Mouse (Mus musculus): ENCODE measurements around the gene Trim15. TPM values are rescaled to one million over a fixed set of nuclear protein-coding genes. Genes with fewer than 3 reads are reported as not detected.
"Not testable (repeated sequence)": the region's sequence is repeated elsewhere in the genome, so short reads cannot be mapped to it uniquely, and the experiment has no call there.

Gene Trim15
- polyA plus RNA-seq, 1 experiment: 39.3 TPM

DNA sequence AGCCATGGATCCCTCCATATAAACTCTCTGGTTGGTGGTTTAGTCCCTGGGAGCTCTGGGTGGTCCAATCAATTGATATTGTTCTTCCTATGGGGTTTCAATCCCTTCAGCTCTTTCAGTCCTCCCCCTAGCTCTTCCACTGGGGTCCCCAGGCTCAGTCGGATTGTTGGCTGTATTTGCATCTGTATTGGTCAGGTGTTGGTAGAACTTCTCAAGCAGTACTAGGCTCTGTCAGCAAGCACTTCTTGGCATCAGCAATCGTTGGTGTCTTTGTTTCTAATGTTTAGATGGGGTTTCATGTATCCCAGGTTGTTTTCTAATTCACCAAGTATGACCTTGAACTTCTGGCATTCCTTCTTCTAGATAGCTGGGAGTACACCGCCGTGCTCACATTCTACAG, 34.3 kb downstream of the Trim15 start:
- H3K4me1 ChIP-seq (ENCODE audit: control insufficient read depth, insufficient read depth, insufficient read length, low read length): peaks cover 3% of the 10 kb centered on the region; the same call in 1 of the 2 replicates
- no peak overlapping the region for H3K4me3 ChIP-seq (ENCODE audit: low read depth, low read length)
- WGBS: 62% methylated on average over 4 of the region's 4 CpGs
- no peaks in the 10 kb centered on the region for H3K36me3 ChIP-seq (ENCODE audit: control insufficient read depth, insufficient read depth, low read length)
- TF ChIP-seq POLR2A (IDR thresholded peaks at IDR 0.05; ENCODE audit: low read depth, low read length) (no peak), CTCF (IDR thresholded peaks at IDR 0.05; ENCODE audit: extremely low read depth, insufficient read length, insufficient replicate concordance, low read depth, low read length) (no peak)
- no peaks in the 10 kb centered on the region for H3K27me3 ChIP-seq (ENCODE audit: control insufficient read depth, insufficient read depth, low read length)
- H3K27ac ChIP-seq (ENCODE audit: insufficient read depth, low read depth, low read length): no peak overlapping the region

DNA sequence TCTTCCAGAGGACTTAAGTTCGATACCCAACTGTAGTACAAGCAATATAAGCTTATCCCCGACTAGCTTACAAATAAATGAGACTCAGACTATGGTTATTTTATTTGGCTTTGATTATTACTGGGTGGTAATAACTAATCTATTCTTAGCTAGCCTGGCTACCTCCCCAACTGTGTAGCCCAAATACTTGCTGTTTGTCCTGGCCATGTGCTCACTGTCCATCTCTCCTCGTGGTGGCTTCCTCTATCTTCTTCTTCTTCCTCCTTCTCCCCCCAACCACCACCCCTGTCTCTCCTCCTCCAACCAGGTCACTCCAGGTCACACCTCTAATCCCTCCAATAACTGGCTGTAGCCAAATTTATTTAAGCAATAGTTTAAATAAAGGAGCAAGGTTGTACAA, 36.5 kb downstream of the Trim15 start:
- 59% methylated on average over 3 of the region's 3 CpGs for WGBS
- no peak overlapping the region for H3K27ac ChIP-seq (ENCODE audit: insufficient read depth, low read depth, low read length)
- H3K4me3 ChIP-seq (ENCODE audit: low read depth, low read length): no peak overlapping the region
- H3K27me3 ChIP-seq (ENCODE audit: control insufficient read depth, insufficient read depth, low read length): no peaks in the 10 kb centered on the region
- no peaks in the 10 kb centered on the region for H3K36me3 ChIP-seq (ENCODE audit: control insufficient read depth, insufficient read depth, low read length)
- TF ChIP-seq POLR2A (IDR thresholded peaks at IDR 0.05; ENCODE audit: low read depth, low read length) (no peak), CTCF (IDR thresholded peaks at IDR 0.05; ENCODE audit: extremely low read depth, insufficient read length, insufficient replicate concordance, low read depth, low read length) (no peak)
- H3K4me1 ChIP-seq (ENCODE audit: control insufficient read depth, insufficient read depth, insufficient read length, low read length): no peaks in the 10 kb centered on the region

GRCm38 (mm10) chr17:36828488-36828887, 38.5 kb downstream of the Trim15 start:
- WGBS: 60% methylated on average over 2 of the region's 2 CpGs
- no peaks in the 10 kb centered on the region for H3K4me1 ChIP-seq (ENCODE audit: control insufficient read depth, insufficient read depth, insufficient read length, low read length)
- no peak overlapping the region for H3K27ac ChIP-seq (ENCODE audit: insufficient read depth, low read depth, low read length)
- H3K4me3 ChIP-seq (ENCODE audit: low read depth, low read length): no peak overlapping the region
- H3K27me3 ChIP-seq (ENCODE audit: control insufficient read depth, insufficient read depth, low read length): no peaks in the 10 kb centered on the region
- TF ChIP-seq CTCF (IDR thresholded peaks at IDR 0.05; ENCODE audit: extremely low read depth, insufficient read length, insufficient replicate concordance, low read depth, low read length): no peak
- TF ChIP-seq POLR2A (IDR thresholded peaks at IDR 0.05; ENCODE audit: low read depth, low read length): no peak
- no peaks in the 10 kb centered on the region for H3K36me3 ChIP-seq (ENCODE audit: control insufficient read depth, insufficient read depth, low read length)

- not testable (repeated sequence) for H3K27ac ChIP-seq (ENCODE audit: insufficient read depth, low read depth, low read length); H3K4me1 ChIP-seq (ENCODE audit: control insufficient read depth, insufficient read depth, insufficient read length, low read length); H3K27me3 ChIP-seq (ENCODE audit: control insufficient read depth, insufficient read depth, low read length); H3K36me3 ChIP-seq (ENCODE audit: control insufficient read depth, insufficient read depth, low read length); H3K4me3 ChIP-seq (ENCODE audit: low read depth, low read length)
- TF ChIP-seq CTCF (IDR thresholded peaks at IDR 0.05; ENCODE audit: extremely low read depth, insufficient read length, insufficient replicate concordance, low read depth, low read length): peak; percentile 62; the same call in 1 of the 2 replicates
- WGBS: under 1% methylated on average over 5 of the region's 5 CpGs
Measured at GRCm38 (mm10) chr17:36826002-36826401, 41.0 kb downstream of the Trim15 start.

DNA sequence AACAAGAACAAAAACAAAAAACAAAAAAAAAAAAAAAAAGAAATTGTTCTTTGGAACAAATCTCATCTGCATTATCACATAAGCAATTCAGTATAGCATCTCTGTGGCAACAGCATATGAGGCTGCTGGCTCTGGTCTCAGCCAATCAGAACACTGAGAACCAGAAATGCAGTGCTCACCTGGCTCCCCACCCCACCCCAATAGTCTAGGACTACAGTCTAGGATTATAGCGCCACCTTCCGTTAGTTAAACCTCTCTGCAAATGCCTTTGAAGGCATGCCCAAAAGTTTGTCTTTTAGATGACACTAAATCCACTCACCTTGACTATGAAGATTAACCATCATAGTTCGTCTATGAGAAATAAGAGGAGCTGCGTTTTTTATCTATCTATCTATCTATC, 41.5 kb downstream of the Trim15 start:
- H3K4me1 ChIP-seq (ENCODE audit: control insufficient read depth, insufficient read depth, insufficient read length, low read length): no peaks in the 10 kb centered on the region
- H3K27ac ChIP-seq (ENCODE audit: insufficient read depth, low read depth, low read length): no peak overlapping the region
- TF ChIP-seq POLR2A (IDR thresholded peaks at IDR 0.05; ENCODE audit: low read depth, low read length): no peak
- TF ChIP-seq CTCF (IDR thresholded peaks at IDR 0.05; ENCODE audit: extremely low read depth, insufficient read length, insufficient replicate concordance, low read depth, low read length): no peak
- no peaks in the 10 kb centered on the region for H3K36me3 ChIP-seq (ENCODE audit: control insufficient read depth, insufficient read depth, low read length)
- no peaks in the 10 kb centered on the region for H3K27me3 ChIP-seq (ENCODE audit: control insufficient read depth, insufficient read depth, low read length)
- H3K4me3 ChIP-seq (ENCODE audit: low read depth, low read length): no peak overlapping the region
- WGBS: 9% methylated on average over 4 of the region's 4 CpGs

DNA sequence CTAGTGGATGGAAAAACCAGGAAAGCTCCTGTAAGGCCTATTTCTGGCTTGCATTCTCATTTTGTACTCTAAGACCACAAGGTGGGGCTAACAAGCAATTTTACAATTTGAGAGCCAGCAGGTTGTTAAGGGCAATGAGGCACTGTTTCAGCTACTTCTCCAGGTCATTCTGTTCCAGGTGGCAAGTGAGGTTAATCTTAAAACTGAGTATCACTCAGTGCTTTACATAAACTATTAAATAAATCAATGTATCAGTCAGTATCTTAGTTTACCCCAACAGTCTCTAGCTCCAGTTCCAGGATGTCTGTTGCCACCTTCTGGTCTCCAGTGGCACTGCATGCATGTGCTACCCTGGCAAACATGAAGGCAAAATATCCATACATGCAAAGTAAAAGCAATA, 43.0 kb downstream of the Trim15 start:
- Histone ChIP-seq H3K36me3 (ENCODE audit: control insufficient read depth, insufficient read depth, low read length) (no peaks in the 10 kb centered on the region), H3K27ac (ENCODE audit: insufficient read depth, low read depth, low read length) (no peak overlapping the region), H3K4me1 (ENCODE audit: control insufficient read depth, insufficient read depth, insufficient read length, low read length) (no peaks in the 10 kb centered on the region), H3K4me3 (ENCODE audit: low read depth, low read length) (no peak overlapping the region), H3K27me3 (ENCODE audit: control insufficient read depth, insufficient read depth, low read length) (no peaks in the 10 kb centered on the region)
- TF ChIP-seq POLR2A (IDR thresholded peaks at IDR 0.05; ENCODE audit: low read depth, low read length) (no peak), CTCF (IDR thresholded peaks at IDR 0.05; ENCODE audit: extremely low read depth, insufficient read length, insufficient replicate concordance, low read depth, low read length) (peak; percentile 69; the same call in 1 of the 2 replicates)

DNA sequence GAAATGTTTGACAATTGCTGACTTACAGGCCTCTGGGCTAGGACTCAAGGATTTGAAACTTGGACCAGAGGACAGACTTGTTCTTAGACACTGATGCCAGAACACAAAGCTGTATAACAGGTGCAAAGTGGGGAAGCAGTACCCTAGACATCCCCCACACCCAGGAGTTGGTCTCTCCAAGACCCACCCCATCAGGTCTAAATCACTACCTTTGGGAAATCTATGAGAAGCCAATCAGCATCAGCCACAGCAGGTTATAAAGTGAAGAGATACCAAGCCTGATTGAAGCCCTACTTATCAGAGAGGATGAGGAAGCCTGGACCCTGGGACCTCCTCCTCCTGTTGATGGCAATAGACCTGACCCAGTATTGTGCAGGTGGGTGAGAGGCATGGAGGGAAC, 55.1 kb downstream of the Trim15 start, which contains the start of gene H2-M10.6:
Gene H2-M10.6, plus strand, starts transcription at position 301 of the 400 bp plus-strand sequence.
- no peak for TF ChIP-seq POLR2A (IDR thresholded peaks at IDR 0.05; ENCODE audit: low read depth, low read length)
- TF ChIP-seq CTCF (IDR thresholded peaks at IDR 0.05; ENCODE audit: extremely low read depth, insufficient read length, insufficient replicate concordance, low read depth, low read length): no peak
- Histone ChIP-seq H3K27ac (ENCODE audit: insufficient read depth, low read depth, low read length) (no peak within 1 kb of the TSS), H3K4me1 (ENCODE audit: control insufficient read depth, insufficient read depth, insufficient read length, low read length) (no peaks in the 10 kb centered on the region), H3K4me3 (ENCODE audit: low read depth, low read length) (no peak within 1 kb of the TSS), H3K27me3 (ENCODE audit: control insufficient read depth, insufficient read depth, low read length) (0 out of 2 replicates have a peak, but pooled peaks cover 2% of the 10 kb centered on the region), H3K36me3 (ENCODE audit: control insufficient read depth, insufficient read depth, low read length) (no peaks in the 10 kb centered on the region)

Other genes with a start within 250 kb of the Trim15 start
- gene H2-M9, start 224.5 kb downstream of the Trim15 start, polyA plus RNA-seq (2012; rRNA removed): 0.11 and 0.14 TPM in 2 replicates
- not detected in 2 replicates for gene H2-M1, start 195.0 kb downstream of the Trim15 start, polyA plus RNA-seq (2012; rRNA removed)
- not detected in 2 replicates for gene H2-M10.5, start 94.3 kb downstream of the Trim15 start, polyA plus RNA-seq (2012; rRNA removed)
- gene H2-M10.6, start 55.0 kb downstream of the Trim15 start, polyA plus RNA-seq (2012; rRNA removed): not detected in 2 replicates
- 15.5 and 37.3 TPM in 2 replicates for gene Trim26, start 30.1 kb downstream of the Trim15 start, polyA plus RNA-seq (2012; rRNA removed)
- 0.09 TPM in 1 of 2 replicates, not detected in the other for gene Trim10, start 2.4 kb upstream of the Trim15 start, polyA plus RNA-seq (2012; rRNA removed)
- 23.2 and 42.3 TPM in 2 replicates for gene Trim40, start 22.9 kb upstream of the Trim15 start, polyA plus RNA-seq (2012; rRNA removed)
- gene Trim31, start 30.9 kb upstream of the Trim15 start, polyA plus RNA-seq (2012; rRNA removed): 31.8 and 57.0 TPM in 2 replicates
- 3.6 and 16.0 TPM in 2 replicates for gene Rnf39, start 75.7 kb upstream of the Trim15 start, polyA plus RNA-seq (2012; rRNA removed)
- 16.7 and 31.1 TPM in 2 replicates for gene Ppp1r11, start 84.5 kb upstream of the Trim15 start, polyA plus RNA-seq (2012; rRNA removed)
- 14.3 and 23.8 TPM in 2 replicates for gene Znrd1, start 91.3 kb upstream of the Trim15 start, polyA plus RNA-seq (2012; rRNA removed)
- gene Znrd1as, start 91.4 kb upstream of the Trim15 start, polyA plus RNA-seq (2012; rRNA removed): 0.18 and 0.25 TPM in 2 replicates
- gene 2410137M14Rik, start 114.0 kb upstream of the Trim15 start, polyA plus RNA-seq (2012; rRNA removed): not detected in 2 replicates
- gene H2-M5, start 122.3 kb upstream of the Trim15 start, polyA plus RNA-seq (2012; rRNA removed): 0.09 TPM in 1 of 2 replicates, not detected in the other
- 0.70 and 0.84 TPM in 2 replicates for gene Zfp57, start 134.0 kb upstream of the Trim15 start, polyA plus RNA-seq (2012; rRNA removed)
- not detected in 2 replicates for gene Mog, start 156.2 kb upstream of the Trim15 start, polyA plus RNA-seq (2012; rRNA removed)
- gene Gabbr1, start 178.8 kb upstream of the Trim15 start, polyA plus RNA-seq (2012; rRNA removed): 7.3 and 14.5 TPM in 2 replicates
- not detected in 2 replicates for gene Olfr90, start 221.3 kb upstream of the Trim15 start, polyA plus RNA-seq (2012; rRNA removed)
- not detected in 2 replicates for gene Olfr91, start 231.1 kb upstream of the Trim15 start, polyA plus RNA-seq (2012; rRNA removed)

All from small intestine, adult 2 months (tissue).